Mouse (Mus musculus) liver, adult 10 weeks (tissue): ENCODE measurements around the gene Olfr615. TPM values are rescaled to one million over a fixed set of nuclear protein-coding genes. Genes with fewer than 3 reads are reported as not detected.

Experiments
- polyA plus RNA-seq: library from polyadenylated mRNA; stranded (reverse); fragments of 350-450 nt; fragmentation: Illumina TruSeq; extraction: RNeasy Lipid Tissue Mini Kit (QIAGEN cat#74804); gene quantifications from one replicate; pipeline ENCODE4 v1.2.3, GENCODE M21; 2014; ENCODE audit warnings: low read depth, low replicate concordance

The Olfr615 gene
- not detected for polyA plus RNA-seq

GRCm38 (mm10) chr7:103555779-103556178 lies at the start of gene Olfr615:
Olfr615 (plus strand) TSS chr7:103556079.

GRCm38 (mm10) chr7:103512022-103512421 lies 43.9 kb upstream of the Olfr615 start, which contains the start of gene Olfr610:
Olfr610 (minus strand) TSS chr7:103512122.

GRCm38 (mm10) chr7:103520746-103521145 lies 35.1 kb upstream of the Olfr615 start, which contains the start of gene Olfr611:
Olfr611 (minus strand) TSS chr7:103520846.

GRCm38 (mm10) chr7:103542617-103543016 lies 13.3 kb upstream of the Olfr615 start, which contains the start of gene Olfr612:
Olfr612 (minus strand) TSS chr7:103542717.

GRCm38 (mm10) chr7:103547774-103548173 lies 8.1 kb upstream of the Olfr615 start, which contains the start of gene Olfr613:
Olfr613 (plus strand) TSS chr7:103548074.

GRCm38 (mm10) chr7:103569043-103569442 lies 13.2 kb downstream of the Olfr615 start, which contains the start of gene Olfr616:
Olfr616 (minus strand) TSS chr7:103569143.

GRCm38 (mm10) chr7:103572761-103573160 lies 16.9 kb downstream of the Olfr615 start, which contains the start of gene Olfr617:
Olfr617 (plus strand) TSS chr7:103573061.

GRCm38 (mm10) chr7:103589803-103590202 lies 33.9 kb downstream of the Olfr615 start, which contains the start of gene Olfr618:
Olfr618 (plus strand) TSS chr7:103590103.

GRCm38 (mm10) chr7:103600275-103600674 lies 44.4 kb downstream of the Olfr615 start, which contains the start of gene Olfr619:
Olfr619 (plus strand) TSS chr7:103600575.

GRCm38 (mm10) chr7:103612434-103612833 lies 56.6 kb downstream of the Olfr615 start, which contains the start of gene Olfr620:
Olfr620 (minus strand) TSS chr7:103612534.

Other genes starting within 250 kb of the Olfr615 start
- gene Olfr597, start 239.8 kb upstream of the Olfr615 start, polyA plus RNA-seq: not detected
- not detected for gene Olfr598, start 232.5 kb upstream of the Olfr615 start, polyA plus RNA-seq
- gene Olfr599, start 220.2 kb upstream of the Olfr615 start, polyA plus RNA-seq: not detected
- gene Olfr600, start 206.4 kb upstream of the Olfr615 start, polyA plus RNA-seq: not detected
- gene Olfr601, start 193.4 kb upstream of the Olfr615 start, polyA plus RNA-seq: not detected
- gene Olfr603, start 169.9 kb upstream of the Olfr615 start, polyA plus RNA-seq: not detected
- gene Usp17lc, start 141.0 kb upstream of the Olfr615 start, polyA plus RNA-seq: not detected
- not detected for gene Olfr605, start 110.6 kb upstream of the Olfr615 start, polyA plus RNA-seq
- not detected for gene Olfr606, start 107.0 kb upstream of the Olfr615 start, polyA plus RNA-seq
- not detected for gene Olfr607, start 91.9 kb upstream of the Olfr615 start, polyA plus RNA-seq
- not detected for gene Olfr608, start 86.2 kb upstream of the Olfr615 start, polyA plus RNA-seq
- not detected for gene Olfr609, start 58.0 kb upstream of the Olfr615 start, polyA plus RNA-seq
- gene Olfr610, start 44.0 kb upstream of the Olfr615 start, polyA plus RNA-seq: not detected
- gene Olfr611, start 35.2 kb upstream of the Olfr615 start, polyA plus RNA-seq: not detected
- not detected for gene Olfr612, start 13.4 kb upstream of the Olfr615 start, polyA plus RNA-seq
- not detected for gene Olfr613, start 8.0 kb upstream of the Olfr615 start, polyA plus RNA-seq
- gene Olfr616, start 13.1 kb downstream of the Olfr615 start, polyA plus RNA-seq: not detected
- not detected for gene Olfr617, start 17.0 kb downstream of the Olfr615 start, polyA plus RNA-seq
- gene Olfr618, start 34.0 kb downstream of the Olfr615 start, polyA plus RNA-seq: not detected
- not detected for gene Olfr619, start 44.5 kb downstream of the Olfr615 start, polyA plus RNA-seq
- gene Olfr620, start 56.5 kb downstream of the Olfr615 start, polyA plus RNA-seq: not detected
- gene Olfr622, start 86.6 kb downstream of the Olfr615 start, polyA plus RNA-seq: not detected
- gene Olfr623, start 107.6 kb downstream of the Olfr615 start, polyA plus RNA-seq: not detected
- gene Olfr624, start 115.1 kb downstream of the Olfr615 start, polyA plus RNA-seq: 0.13 TPM
- not detected for gene Olfr625-ps1, start 126.6 kb downstream of the Olfr615 start, polyA plus RNA-seq
- gene Olfr243, start 158.6 kb downstream of the Olfr615 start, polyA plus RNA-seq: not detected
- not detected for gene Olfr628, start 174.3 kb downstream of the Olfr615 start, polyA plus RNA-seq
- gene Olfr629, start 188.9 kb downstream of the Olfr615 start, polyA plus RNA-seq: not detected
- gene Olfr630, start 201.3 kb downstream of the Olfr615 start, polyA plus RNA-seq: not detected
- gene Olfr69, start 215.5 kb downstream of the Olfr615 start, polyA plus RNA-seq: not detected
- not detected for gene Olfr68, start 223.6 kb downstream of the Olfr615 start, polyA plus RNA-seq
- gene Olfr67, start 235.7 kb downstream of the Olfr615 start, polyA plus RNA-seq: not detected